Mouse (Mus musculus): ENCODE measurements at regions not wholly inside any gene's neighbourhood (a gene's known extent, or its start where the extent isn't known, plus 50 kb on each side); places are given as distances from the start of the nearest gene placed in this dataset.

DNA sequence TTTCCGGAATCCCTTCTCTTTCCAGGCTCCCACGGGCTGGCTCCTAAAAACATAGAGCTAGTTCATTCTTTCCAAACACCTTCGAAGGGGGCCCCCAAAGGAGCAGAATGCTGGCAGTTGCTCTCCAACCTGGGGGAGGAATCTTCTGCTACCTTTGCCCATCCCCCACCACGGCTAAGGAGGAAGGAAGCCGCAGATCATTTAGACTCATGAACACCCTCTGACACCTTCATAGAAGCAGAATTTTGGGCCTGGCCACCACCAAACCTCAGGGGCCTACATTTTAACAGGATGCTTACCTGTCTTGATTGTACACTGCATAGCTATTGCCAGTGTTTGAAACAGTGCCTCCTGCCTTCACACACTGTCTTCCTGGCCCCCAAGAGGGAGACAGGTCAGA, 369.3 kb upstream of the Jarid2 start:
- no peak for DNase-seq

DNA sequence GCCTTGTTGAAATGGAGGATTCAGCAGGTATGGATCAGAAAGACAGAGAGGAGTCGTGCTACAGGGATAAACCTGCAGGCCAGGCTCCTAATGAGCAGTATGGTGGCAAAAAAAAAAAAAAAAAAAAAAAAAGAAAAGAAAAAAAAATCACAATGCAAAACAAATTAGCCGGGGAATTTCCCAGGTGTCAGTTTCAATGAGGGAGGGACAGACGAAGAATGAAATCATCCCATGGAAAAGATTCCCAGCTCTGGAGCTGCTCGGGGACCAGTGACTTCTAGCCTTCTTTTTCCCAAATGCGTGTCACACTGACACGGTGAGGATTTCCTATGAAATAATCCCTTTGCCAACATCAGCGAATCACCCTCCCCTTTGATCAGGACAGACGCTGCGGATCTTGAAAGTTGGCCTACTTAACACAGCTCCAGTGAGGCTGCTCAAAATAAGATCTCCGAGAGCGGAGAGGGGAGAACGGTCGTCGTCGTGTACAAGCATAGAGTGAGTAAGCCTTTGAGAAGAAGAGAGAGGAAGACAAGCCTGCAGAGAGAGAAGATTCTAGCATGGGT, 368.5 kb upstream of the Jarid2 start:
- DNase-seq = no peak

DNA sequence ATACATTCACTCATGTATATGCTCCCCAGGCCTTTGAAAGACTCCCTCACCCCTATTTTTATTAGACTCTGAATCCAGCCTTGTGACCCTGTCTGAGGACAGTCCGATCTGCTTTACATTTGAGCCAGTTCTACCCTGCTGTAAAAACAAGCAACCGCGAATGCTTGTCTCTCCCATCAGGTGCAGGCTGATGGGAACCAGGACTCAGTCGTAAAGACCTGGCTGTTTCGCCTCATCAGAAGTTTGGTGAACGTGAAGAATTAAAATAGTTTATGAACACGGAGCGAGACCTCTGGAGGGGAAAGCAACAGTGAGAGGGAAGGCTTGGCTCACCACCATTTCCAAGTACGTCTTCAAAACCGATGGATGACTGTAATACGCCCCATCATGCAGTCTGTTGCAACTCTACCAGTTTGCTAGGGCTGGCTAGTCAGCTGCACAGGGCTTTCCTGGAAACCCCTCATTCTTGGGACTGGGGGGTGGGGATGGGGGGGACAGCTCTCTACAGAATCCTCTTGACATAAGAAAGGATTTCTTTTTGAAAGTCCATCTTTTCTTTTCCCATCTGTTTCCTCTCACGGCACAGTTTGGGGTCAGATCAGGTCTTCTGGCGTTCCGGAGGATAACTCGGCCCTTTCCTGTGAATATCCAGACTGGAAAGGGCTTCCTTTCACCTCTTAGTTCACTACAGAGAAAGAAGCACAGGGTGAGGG, 366.8 kb upstream of the Jarid2 start:
- no peak for DNase-seq

DNA sequence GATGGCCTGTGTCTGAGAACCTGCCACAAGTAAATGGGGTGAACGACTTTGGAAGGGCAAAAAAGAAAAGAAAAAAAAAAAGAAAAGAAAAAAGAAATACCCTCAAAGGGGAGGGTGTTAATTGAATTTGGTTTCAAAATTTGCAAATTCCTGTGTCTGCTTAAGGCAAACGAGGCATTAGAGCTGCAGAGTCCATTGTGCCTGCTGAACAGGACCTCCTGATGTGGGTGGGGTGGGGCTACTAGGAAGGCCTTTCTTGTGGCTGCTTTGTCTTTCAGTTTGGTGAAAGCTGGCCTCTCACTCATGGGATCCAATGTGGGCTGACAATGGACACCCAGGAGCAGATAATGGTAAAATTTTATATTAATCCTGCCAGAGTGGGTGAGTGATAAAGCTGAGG, 366.3 kb upstream of the Jarid2 start:
- DNase-seq = no peak

DNA sequence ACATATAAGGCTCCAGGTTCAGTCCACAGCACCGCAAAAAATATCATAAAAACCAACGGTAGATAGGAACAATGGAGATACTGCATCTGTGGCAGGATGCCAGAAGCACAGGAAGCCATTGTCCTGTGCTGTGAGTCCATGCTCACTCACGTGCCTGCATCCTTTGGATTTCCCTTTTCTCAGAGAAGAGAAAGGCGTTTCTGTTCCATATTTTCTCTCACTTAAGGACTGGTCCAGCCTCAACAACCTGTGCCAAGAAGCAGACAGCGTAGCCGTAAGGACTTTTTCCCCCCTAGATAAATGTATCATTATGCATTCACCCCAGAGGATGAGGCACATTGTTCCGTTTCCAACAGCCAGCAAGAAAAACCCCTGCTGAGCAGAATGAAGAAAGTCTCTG, 360.0 kb upstream of the Jarid2 start:
- DNase-seq = no peak

DNA sequence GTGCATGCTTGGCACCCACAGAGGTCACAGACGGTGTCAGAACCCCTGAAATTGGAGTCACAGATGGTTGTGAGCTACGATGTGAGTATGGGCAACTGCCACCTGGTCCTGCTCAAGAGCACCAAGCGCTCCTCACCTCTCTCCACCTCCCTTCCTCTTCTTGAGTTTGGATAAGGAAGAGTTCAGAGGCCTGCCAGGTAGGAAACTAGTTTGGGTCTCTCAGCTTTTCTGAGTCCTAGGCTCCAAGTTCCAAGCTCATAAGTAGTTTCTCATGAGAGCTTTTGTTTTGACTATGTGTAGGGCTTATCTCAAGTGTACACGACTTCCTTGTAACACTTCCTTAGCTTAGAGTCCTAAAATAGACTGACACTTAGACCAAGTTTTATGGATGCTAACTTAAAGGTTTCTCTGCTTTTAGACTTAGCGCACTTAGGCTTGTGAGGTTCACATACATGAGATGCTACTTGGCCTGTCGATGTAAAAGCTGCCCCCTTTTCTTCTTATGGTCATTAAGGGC, 356.9 kb upstream of the Jarid2 start:
- no peak for DNase-seq

DNA sequence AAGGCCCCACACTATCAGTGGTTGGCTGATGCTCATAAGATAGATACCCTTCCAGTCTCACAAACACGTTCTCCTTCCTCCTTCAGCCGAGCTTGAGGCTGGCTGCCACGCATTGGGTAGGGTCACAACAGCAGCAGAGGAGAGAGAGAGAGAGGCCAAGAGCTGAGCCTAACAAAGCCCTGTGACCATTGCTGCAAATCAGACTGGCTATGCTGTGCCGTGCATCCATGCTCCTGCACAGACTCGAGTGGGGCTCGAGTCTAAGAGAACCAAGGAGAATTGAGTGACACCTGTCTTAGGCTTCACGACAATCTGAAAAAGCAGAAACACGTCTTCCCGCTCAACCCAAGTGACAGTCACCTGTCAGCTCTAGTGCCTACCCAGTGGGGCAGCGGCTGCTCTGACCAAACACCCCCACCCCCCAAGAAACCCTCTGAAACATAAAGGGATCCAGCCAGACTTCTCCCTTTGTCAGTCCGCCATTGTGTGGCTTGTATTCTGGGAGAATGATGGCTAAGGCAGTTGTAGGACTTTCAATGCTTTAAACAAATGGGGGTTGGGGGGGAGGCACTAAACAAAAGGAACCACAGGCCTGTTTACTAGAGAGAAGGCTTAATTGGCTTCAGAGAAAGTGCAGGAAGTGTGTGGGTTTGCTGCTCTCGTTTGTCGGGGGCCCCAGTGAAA, 353.7 kb upstream of the Jarid2 start:
- no peak for DNase-seq

DNA sequence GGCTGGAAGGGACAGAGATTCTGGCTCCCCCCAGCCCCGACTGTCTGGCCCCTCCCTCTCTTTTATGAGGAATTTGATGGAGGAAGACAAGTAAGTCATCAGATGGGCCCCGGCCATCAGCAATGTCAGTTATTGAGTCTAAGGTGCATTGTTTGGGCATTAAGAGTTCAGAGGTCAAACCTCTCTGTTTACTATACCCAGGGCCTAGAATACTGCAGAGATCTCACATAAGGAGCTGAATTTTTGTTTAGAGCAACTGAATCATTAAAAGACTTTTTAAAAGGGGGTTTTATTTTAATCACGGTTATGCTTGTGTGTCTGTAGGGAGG, 353.1 kb upstream of the Jarid2 start:
- no peak for DNase-seq

DNA sequence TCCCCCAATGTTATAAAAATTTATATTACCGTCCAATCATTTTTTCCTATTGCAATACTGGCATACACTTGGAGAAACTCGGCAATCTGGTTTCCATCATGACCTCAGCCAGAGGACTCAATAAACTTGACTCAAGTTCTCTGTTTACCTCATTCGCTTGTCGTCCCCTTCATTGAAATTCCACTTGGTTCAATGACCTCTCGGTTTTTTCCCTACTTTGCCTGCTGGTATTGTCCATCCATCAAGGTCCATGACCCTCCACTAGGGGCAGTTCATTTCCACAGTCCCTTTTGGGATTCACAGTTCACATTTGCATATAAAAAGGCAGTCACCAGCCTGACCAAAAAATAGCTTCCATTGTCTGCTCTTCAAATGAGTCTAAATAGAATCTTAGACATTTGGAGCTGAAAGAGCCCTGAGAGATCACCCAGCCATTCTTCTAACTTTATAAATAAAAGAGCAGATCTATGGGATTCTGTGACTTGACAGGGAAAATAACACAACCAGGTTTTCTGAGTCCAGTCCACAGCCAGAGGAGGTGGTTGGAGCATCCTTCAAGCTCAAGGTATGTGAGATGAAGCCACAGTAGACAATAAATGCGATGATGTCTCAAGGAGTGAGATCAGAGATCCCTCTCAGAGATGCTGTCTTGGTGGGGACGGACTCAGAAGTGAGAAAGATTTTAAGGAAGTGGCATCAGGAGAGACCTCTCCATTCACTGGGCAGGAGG, 347.4 kb upstream of the Jarid2 start:
- DNase-seq = no peak

DNA sequence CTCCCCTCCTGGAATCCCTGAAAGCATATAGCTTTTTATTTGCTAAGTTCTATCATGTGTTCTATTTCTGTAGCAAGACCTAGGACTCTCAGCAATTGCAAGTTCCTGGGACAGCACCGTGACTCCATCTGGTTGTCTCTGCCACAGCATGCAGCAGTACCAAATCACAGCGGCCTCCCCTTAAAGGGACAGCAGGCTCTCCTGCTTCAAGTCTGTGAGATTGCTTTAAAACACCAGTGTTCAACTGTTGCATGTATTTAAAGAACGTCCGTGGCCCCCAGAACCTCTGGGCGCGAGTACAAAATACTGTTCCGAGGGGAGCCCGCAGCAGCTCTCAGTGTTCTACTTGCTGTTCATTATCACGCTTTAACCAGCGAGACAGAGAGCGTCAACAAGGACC, 346.0 kb upstream of the Jarid2 start:
- DNase-seq = peak; percentile 26 to 31

DNA sequence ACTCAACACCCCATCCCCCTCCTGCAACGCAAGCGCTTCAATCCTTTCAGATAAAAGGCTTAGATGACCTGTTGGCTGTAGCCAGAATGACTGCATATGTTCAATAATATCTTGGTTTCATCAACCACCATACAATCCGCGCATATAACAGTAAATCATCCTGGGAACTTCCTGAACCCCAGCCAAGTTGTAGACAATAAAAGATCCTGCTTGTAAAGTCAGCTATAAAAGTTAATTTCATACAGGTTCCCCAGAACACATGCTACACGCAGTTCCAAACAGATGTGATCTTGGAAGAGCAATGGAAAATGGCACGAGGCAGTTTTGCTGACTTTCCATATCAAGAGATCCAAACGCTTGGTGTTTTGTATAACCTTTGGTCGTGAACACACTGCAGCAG, 342.5 kb upstream of the Jarid2 start:
- DNase-seq = no peak

DNA sequence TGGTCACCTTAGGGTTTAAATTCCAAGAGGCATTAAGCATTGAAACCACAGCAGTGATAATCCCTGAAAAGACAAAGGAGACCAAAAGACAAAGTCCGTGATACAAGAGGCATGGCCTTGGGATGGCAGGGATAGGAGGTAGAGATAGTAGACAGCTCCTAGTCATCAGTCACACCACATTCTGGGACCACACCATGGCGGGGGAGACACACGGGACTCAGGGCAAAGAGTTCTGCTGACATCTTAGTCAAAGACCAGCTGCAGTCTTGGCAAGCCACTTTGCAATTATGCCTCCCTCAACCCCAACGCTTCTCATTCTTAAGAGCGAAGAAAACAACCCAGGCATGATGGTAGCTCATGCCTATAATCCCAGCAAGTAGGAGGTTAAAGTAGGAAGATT, 339.6 kb upstream of the Jarid2 start:
- no peak for DNase-seq

DNA sequence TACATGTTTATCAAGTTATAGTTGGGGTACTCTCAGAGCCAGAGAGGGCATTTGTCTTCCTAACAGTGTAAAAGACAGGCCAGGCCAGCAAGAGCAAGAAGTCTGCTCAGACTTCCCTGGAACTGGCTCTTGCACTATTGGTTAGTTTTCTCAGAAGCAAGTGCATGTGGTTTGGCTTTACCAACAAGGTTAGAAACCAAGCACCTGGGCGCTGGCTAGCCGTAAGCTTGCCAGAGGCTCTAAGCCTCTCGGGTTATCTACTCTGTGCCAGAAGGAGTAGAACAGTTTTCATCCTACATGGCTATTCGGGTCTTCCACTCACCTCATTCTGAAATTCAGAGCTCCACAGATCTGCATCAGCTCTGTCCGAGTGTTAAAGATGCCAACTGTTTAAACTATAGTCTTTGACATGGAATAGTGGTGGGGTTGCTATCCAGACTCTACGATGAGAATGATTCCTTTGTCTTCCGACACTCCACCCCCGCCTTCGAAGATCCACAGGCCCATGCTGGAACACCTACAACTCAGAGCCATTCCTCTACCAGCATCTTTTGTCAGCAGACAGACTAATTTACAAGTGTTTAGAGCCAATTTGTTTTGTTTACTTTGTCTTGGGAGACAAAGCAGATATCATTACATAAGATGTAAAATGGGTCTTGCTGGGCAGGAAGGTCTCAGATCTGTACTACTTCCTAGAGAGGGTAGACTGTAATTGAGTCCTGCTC, 338.4 kb upstream of the Jarid2 start:
- no peak for DNase-seq

DNA sequence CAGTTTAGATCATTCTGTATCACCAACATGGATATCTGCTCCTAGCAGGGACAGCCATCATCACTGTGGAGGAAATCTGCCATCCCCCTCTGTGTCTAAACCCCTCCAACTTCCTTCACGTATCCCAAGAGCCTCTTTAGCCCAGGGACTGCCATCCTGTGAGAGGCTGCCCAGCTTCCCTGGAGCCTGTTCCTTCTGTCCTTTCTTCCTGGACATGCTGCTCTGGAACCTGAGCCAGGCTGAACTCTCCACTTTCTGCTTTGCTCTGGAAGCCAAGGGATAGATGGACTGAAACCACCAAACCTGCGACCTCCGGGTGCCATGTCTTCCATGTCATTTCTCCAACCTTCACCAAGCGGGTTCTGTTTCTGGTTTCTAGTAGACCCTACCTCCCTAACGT, 335.3 kb upstream of the Jarid2 start:
- peak in 1 of 2 experiments; percentile 16 for DNase-seq

DNA sequence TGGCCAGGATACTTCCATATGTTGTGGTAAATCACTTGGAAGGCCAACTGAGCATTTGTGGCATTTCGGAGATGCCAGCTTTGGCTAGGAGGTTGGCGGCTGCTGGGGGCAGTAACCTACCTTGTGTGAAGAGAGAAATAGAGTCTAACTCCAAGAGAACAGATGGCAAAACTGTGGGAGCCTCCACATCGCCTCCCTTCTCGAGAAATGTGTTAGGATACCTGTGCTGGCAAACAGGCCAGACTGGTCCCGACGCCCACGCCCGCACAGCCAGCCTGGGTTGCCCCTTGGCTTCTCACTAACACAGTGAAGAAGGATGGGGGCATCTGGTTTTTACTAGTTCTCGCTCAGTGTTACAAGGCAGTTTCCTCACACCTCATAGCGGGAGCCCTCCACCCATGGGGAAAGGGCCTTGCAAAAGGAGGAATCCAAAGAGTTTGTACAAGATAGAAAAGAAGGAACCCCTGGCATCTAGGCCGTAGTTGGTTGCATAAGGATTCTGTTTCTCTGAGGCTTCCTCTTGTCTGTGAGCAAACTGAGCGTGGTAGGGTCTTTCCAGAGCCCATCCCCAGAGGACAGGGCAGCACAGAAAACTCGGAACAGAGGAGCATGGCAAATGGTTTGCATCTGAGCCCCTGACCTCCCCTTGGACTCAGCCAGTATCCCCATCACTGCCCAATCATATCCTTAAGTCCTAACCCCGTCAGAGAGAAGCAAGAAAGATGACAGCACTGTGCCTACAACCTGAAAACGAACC, 330.5 kb upstream of the Jarid2 start:
- DNase-seq = peak; percentile 91 to 93

DNA sequence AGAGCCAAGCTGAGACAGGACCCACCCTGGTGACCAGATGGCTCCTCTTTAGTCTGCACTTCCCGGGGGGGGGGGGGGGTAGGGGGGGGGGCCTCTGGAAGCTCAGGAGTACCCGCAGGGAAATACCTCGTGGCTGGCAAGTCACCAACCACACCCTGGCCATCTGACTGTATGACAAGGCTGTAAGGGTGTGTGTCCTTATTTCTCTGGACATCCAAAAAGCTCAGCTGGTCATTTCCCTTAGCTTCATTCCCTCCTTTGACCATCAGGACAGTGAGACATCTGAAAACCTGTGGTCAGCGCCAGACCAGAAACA, 329.9 kb upstream of the Jarid2 start:
- DNase-seq = peak; percentile 89 to 90

DNA sequence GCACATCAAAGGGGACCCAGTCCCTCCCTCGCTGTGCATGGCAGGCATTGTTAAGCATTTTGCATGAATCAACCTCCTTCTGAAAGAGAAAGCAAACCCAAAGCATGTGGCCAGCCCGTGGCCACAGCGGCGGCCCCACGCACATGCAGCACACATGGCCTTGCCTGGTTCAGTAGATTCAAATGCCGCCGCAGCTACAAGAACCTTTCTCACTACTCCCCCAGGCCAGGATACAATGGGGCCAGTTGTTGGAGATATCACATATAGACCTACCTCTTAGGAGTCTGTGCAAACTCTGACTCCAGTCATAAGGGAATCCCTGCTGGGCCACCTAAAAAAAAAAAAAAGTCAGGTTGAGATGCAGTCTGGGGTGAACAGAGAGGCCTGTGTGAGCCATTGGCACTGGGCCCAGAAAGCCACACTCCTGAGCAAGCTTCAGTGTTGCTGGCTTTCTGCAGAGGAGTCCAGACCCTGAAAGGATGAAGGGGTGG, 329.4 kb upstream of the Jarid2 start:
- peak; percentile 51 to 56 for DNase-seq

DNA sequence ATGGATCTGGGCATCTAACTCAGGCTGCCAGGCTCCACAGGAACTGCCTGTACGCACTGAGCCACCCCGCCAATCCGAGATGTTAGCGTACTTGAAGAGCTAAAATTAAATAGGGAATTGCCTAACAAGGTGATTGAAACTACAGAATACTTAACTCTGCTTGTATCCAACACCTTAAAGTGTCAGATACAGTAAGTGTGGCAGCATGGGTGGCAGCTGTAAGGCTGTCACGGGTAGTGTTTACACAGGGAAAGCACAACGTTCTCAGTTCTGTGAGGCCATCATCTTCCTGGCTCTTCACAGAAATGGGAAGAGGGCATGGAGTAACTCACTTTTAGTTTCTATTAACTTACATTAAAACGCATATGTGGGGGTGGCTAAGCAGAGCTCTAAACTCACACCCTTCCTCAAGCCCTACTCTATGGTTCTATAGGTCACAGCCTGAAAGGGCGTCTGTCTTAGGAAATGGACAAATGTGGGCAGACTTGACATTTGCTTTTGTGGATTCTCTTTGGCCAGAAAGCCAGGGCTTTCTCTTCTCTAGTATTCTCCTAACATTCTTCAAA, 325.2 kb upstream of the Jarid2 start:
- DNase-seq = no peak

DNA sequence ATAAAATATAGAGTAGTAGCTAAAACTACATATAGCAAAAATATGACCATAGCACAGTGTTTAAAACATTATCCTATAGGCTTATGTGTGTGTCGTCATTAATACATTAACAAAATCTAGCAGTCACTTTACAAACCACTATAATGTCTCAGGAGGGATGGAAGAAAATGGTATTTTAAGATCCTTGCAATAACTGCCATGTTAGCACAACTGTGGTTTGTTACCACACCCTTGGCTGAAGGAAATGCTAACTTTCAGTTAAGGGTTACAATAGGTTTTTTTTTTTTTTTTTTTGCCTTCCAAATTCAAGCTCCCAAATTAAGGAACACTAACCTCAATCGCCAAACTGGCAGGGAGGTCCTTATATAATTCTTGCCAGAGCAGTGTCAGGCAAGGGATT, 322.0 kb upstream of the Jarid2 start:
- no peak for DNase-seq

DNA sequence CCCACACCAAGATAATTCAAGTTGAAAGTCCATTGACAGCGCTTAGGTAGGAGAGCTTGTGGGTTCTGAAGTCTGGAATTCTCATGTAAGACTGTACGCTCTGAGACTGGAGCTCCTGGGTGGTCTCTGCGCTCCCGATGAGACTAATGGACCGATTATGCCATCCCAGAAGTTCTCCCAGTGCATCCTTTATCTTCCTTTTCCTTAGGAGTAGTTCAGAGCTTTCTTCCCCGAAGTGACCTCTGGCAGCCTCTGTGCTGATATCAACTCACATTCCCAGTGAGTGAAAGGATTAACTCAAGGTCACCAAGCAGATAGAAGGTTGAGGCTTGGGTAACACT, 320.7 kb upstream of the Jarid2 start:
- DNase-seq = no peak

DNA sequence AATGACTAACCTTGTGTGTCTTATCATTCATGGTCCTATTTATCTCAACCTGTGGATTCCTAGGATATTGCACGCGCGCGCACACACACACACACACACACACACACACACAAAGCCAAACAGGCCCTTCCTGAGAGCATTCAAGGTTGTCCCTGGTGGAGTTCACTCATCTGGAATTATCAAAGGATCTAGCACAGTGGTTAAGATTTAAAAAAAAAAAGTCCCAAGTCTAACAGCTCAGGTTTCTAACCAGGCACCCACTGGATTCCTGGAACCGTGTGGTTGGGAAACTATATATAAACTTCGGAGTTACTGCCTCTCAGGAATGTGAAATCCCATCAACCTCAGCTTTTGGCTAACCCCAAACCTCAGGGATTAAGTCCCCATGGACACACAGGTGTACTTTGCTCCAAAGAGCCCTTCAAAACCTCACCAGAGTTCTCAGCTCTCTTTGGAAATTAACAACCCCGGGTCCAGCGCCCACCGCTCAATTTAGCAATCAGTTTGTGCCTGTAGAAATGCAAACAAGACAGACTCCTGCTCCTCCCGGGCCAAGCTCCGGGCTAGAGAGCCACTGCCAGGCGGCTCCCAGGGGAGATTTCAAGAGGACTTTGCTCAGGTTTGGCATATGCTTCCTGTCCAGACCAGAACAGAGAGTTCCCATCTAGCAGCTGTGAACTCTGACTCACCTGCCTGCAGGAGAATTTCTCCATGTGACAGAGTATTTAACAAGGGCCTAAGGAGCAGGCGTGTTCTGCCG, 320.1 kb upstream of the Jarid2 start:
- DNase-seq = peak; percentile 26 to 52
